Mouse (Mus musculus) midbrain, embryonic 16.5 days (tissue): ENCODE measurements around the gene Actr10. TPM values are rescaled to one million over a fixed set of nuclear protein-coding genes. Genes with fewer than 3 reads are reported as not detected.

Experiments
- ATAC-seq: fragments of 200-750 bp; cut with Nextera tagmentation; 2 replicates; pipeline ENCODE4 v1.8.0; 2017; ENCODE audit warnings: moderate TSS enrichment
- H3K27ac ChIP-seq: fragments of 300-500 bp; sonication (generic); 2 replicates; pipeline ENCODE4 v1.5.1; 2014; ENCODE audit warnings: mild to moderate bottlenecking, low read length, mixed read lengths
- H3K27me3 ChIP-seq: fragments of 300-500 bp; sonication (generic); 2 replicates; pipeline ENCODE4 v1.6.1; 2014; ENCODE audit warnings: low read depth, low read length, mixed read lengths; ENCODE audit not compliant: control insufficient read depth, insufficient read depth
- H3K36me3 ChIP-seq: fragments of 300-500 bp; sonication (generic); 2 replicates; pipeline ENCODE4 v1.6.1; 2014; ENCODE audit warnings: mild to moderate bottlenecking, low read length, moderate library complexity, mixed read lengths; ENCODE audit not compliant: control insufficient read depth, insufficient read depth
- H3K4me1 ChIP-seq: fragments of 300-500 bp; sonication (generic); 2 replicates; pipeline ENCODE4 v1.6.1; 2014; ENCODE audit warnings: mild to moderate bottlenecking, low read length, mixed read lengths; ENCODE audit not compliant: control insufficient read depth, insufficient read depth
- H3K4me2 ChIP-seq: fragments of 300-500 bp; sonication (generic); 2 replicates; pipeline ENCODE4 v1.6.1; 2014; ENCODE audit warnings: mild to moderate bottlenecking, low read length, mixed read lengths
- H3K4me3 ChIP-seq: fragments of 300-500 bp; sonication (generic); 2 replicates; pipeline ENCODE4 v1.5.1; 2014; ENCODE audit warnings: low read depth, mild to moderate bottlenecking, low read length, moderate library complexity, mixed read lengths
- H3K9ac ChIP-seq: fragments of 300-500 bp; sonication (generic); 2 replicates; pipeline ENCODE4 v1.6.1; 2014; ENCODE audit warnings: low read depth, low read length, mixed read lengths
- H3K9me3 ChIP-seq: fragments of 300-500 bp; sonication (generic); replicated peaks from 2 replicates; pipeline ENCODE4 v1.6.1; 2014; ENCODE audit warnings: mild to moderate bottlenecking, low read length, mixed read lengths; ENCODE audit not compliant: control insufficient read depth, poor library complexity, severe bottlenecking
- WGBS: fragments of 180-500 bp; shearing (Covaris S2); extraction: QIAGEN DNeasy Blood & Tissue Kit; methylation state at CpG from one replicate; pipeline ENCODE4 v1.1.7; 2014; 5-methylcytosine and 5-hydroxymethylcytosine counted together
- polyA plus RNA-seq: library from polyadenylated mRNA; unstranded; fragments of >200 nt; fragmentation: Nextera tagmentation; extraction: Ambion mirVana; gene quantifications from 2 replicates; pipeline ENCODE4 v1.2.1, GENCODE M21; 2015

Actr10 gene
- polyA plus RNA-seq, 1 experiment from 2014 or later, result 180 TPM

DNA sequence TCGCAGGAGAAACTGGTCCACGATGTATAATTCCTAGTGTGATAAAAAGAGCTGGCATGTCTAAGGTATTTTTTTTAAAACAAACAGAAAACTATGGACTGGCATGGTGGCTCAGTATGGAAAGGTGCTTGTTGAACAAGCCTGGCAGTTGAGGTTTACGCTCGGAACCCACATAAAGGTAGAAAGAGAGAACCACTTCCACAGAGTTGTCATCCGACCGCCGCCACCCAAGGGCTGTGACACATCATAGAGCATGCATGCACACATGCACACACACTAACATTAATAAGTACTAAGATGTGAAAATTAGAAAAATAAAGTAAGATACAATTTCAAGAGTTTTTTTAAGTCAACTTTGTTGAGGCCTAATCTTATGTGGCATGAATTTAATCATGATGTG lies 3.1 kb downstream of the Actr10 start:
- H3K27ac ChIP-seq, result no peak overlapping the region
- peaks cover 3% of the 10 kb centered on the region for H3K4me1 ChIP-seq
- no peak for ATAC-seq
- peaks cover 17% of the 10 kb centered on the region for H3K36me3 ChIP-seq
- no peaks in the 10 kb centered on the region for H3K9me3 ChIP-seq
- H3K4me2 ChIP-seq, result no peak overlapping the region
- H3K27me3 ChIP-seq, result no peaks in the 10 kb centered on the region
- 97% methylated on average over 7 of the region's 7 CpGs for WGBS
- no peak overlapping the region for H3K9ac ChIP-seq
- no peak overlapping the region for H3K4me3 ChIP-seq

DNA sequence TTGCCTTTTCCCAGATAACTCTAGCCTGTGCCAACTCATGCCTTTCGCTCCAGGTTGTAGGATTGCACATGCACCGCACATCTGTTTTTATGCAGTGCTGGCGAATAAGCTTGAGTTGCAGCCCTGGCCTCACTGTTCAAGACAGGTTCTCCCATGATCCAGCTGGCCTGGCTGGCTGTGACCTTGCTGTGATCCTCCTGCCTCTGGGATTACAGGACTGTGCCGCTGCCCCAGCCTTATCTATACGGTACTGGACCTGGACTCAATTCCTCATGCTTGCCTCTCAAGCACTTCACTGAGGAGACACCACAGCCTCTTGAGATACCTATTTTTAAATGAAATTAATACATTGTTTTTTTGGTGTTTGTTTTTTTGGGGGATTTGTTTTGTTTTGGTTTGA lies 6.5 kb downstream of the Actr10 start:
- Histone ChIP-seq H3K4me1 (no peaks in the 10 kb centered on the region; the same call in 1 of the 2 replicates), H3K4me2 (no peak overlapping the region), H3K9me3 (no peaks in the 10 kb centered on the region), H3K36me3 (peaks cover 22% of the 10 kb centered on the region), H3K27ac (no peak overlapping the region), H3K27me3 (no peaks in the 10 kb centered on the region), H3K4me3 (no peak overlapping the region), H3K9ac (no peak overlapping the region)
- no peak for ATAC-seq
- WGBS, result 93% methylated on average over 5 of the region's 5 CpGs

DNA sequence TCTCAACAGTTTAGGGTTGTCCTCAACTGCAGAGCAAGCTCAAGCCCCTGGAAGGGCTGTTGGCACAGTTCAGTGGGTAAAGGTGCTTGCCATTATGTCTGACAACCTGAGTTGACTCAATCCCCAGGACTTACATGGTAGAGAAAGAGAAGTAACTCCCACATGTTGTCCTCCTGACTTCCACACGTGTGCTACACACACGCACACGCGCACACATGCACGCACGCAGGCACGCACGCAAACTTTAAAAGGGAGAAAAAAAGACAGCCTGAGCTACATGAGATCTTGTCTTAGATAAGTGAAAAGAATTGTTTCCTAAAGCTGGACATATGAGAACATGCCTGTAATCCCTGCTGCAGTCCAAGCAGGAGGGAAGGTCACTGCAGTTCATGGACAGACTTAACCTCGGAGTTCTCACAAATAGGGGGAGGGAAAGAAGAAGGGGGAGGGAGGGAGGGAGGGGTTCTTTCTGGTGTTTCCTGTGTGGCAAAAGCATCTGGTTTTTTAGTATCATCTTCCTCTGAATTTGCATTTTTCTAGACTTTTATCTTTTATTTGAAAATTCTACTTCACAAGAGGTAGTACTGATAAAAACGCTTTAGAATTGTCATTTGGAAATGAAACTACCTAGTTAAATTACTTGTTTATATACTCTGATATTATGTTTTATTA lies 9.1 kb downstream of the Actr10 start:
- no peaks in the 10 kb centered on the region for H3K9me3 ChIP-seq
- peaks cover 29% of the 10 kb centered on the region for H3K36me3 ChIP-seq
- H3K27me3 ChIP-seq, result no peaks in the 10 kb centered on the region
- no peak overlapping the region for H3K27ac ChIP-seq
- no peaks in the 10 kb centered on the region for H3K4me1 ChIP-seq
- ATAC-seq, result no peak
- H3K9ac ChIP-seq, result no peak overlapping the region
- H3K4me3 ChIP-seq, result no peak overlapping the region
- no peak overlapping the region for H3K4me2 ChIP-seq
- WGBS, result 98% methylated on average over 10 of the region's 10 CpGs

DNA sequence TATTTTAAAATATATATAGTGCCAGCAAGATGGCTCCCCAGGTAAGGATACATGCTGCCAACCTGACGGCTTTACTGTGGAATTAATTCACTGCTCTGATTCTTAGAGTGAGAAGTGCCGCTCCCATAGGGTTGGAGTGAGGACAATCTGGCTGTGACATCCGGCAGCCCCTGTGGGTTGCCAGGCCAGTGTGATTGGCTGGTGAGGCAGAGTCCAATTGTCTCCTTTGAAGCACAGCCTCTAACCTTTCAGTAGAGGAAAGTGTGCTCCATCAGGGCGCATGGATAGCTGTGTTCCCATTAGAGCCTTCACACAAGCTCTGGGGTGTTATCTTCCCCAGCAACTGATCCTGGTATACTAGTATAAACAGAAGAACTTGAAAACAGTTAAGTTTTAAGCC lies 21.0 kb downstream of the Actr10 start:
- ATAC-seq, result no peak
- Histone ChIP-seq H3K4me2 (no peak overlapping the region), H3K27ac (no peak overlapping the region), H3K9ac (no peak overlapping the region), H3K27me3 (no peaks in the 10 kb centered on the region), H3K4me1 (no peaks in the 10 kb centered on the region), H3K4me3 (no peak overlapping the region), H3K36me3 (peaks cover 42% of the 10 kb centered on the region), H3K9me3 (no peaks in the 10 kb centered on the region)
- 90% methylated on average over 4 of the region's 4 CpGs for WGBS

DNA sequence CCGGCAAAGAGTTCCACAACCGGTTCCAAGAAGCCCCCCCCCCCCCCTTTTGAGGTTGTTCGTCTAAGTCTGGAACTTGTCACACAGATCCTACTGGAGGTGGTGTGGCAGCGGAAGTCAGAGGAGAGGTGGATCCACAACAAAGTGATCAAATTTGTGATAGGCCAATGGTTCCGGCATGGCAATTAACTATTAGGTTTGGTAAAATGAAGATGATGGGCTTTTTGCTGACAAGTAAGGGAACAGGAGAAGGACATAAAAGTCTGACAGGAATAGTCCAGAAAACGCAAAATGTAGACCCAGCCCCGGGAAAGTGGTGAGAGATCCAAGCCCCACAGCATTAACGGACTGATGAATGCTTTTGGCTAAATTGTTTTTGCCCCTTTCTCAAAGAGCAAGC lies 29.9 kb downstream of the Actr10 start:
- peaks cover 5% of the 10 kb centered on the region for H3K4me1 ChIP-seq
- H3K9ac ChIP-seq, result peak overlapping the region; percentile 70
- H3K27ac ChIP-seq, result peak overlapping the region; percentile 86
- H3K4me3 ChIP-seq, result peak overlapping the region; percentile 54
- peak overlapping the region; percentile 63 for H3K4me2 ChIP-seq
- H3K27me3 ChIP-seq, result no peaks in the 10 kb centered on the region
- 40% methylated on average over 8 of the region's 8 CpGs for whole genome bisulfite sequencing
- H3K9me3 ChIP-seq, result no peaks in the 10 kb centered on the region
- H3K36me3 ChIP-seq, result peaks cover 10% of the 10 kb centered on the region
- no peak for ATAC-seq

DNA sequence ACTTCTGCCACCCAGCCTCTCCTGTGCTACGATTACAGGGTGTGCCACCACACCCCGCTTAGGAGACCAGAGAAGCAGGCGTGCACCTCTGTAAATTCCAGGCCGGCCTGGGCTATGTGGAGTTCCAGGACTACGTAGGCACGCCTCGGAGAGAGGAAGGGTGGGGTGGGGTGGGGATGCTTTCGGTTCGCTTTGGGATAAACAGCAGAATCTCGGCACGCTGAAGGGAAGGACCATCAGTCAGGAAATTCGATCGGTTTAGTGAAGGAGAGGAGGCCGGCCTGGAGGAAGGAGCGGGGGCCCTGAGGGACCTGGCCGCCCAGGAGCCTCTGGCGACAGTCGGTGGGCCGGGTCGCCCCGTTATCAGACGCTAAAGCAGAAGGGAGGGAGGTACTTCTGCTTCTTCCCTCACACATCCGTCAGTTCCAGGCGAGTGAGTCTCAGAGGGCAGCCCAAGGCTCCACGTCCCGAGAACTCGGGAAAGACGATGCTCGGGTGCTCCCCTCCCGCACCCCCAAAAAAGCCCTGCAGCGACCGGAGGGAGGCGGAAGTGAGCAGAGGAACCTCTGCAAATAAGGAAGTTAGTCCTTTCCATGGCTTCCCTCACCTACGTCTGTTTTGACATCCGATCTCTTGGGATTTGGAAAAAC lies 30.6 kb downstream of the Actr10 start:
- Histone ChIP-seq H3K36me3 (peaks cover 7% of the 10 kb centered on the region), H3K4me2 (peak overlapping the region; percentile 63), H3K27me3 (no peaks in the 10 kb centered on the region), H3K4me3 (peak overlapping the region; percentile 54), H3K9ac (peak overlapping the region; percentile 70), H3K4me1 (peaks cover 5% of the 10 kb centered on the region), H3K9me3 (no peaks in the 10 kb centered on the region), H3K27ac (peak overlapping the region; percentile 86)
- ATAC-seq, result peak; percentile 81
- under 1% methylated on average over 35 of the region's 35 CpGs for WGBS

DNA sequence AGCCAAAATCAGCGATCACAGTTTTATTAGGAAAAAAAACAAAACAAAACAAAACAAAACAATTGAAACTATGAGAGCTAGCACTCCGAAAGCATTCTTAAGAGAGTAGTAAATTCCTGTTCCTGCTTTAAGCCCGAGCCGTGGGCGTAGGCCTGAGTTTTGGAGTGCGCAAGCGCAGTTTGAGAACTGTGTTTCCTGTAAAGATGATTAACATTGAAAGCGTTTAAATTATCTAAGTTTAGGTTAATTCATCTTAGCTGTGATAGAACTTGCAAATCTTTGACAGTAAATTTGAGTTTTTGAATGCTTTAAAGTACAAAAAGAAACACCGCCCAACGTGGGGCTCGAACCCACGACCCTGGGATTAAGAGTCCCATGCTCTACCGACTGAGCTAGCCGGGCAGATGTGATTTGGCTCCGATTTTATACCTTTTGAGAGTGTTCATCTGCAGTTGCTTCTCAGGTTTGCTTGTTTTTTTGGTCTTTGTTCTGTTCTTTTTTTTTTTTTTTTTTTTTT lies 31.2 kb downstream of the Actr10 start:
- peak overlapping the region; percentile 70; the same call in 1 of the 2 replicates for H3K9ac ChIP-seq
- peaks cover 8% of the 10 kb centered on the region for H3K4me1 ChIP-seq
- no peaks in the 10 kb centered on the region for H3K27me3 ChIP-seq
- H3K27ac ChIP-seq, result peak overlapping the region; percentile 86
- WGBS, result 0% methylated on average over 15 of the region's 15 CpGs
- H3K36me3 ChIP-seq, result peaks cover 2% of the 10 kb centered on the region; the same call in 1 of the 2 replicates
- H3K4me2 ChIP-seq, result peak overlapping the region; percentile 63
- ATAC-seq, result peak; percentile 77
- no peaks in the 10 kb centered on the region for H3K9me3 ChIP-seq
- peak overlapping the region; percentile 54 for H3K4me3 ChIP-seq

DNA sequence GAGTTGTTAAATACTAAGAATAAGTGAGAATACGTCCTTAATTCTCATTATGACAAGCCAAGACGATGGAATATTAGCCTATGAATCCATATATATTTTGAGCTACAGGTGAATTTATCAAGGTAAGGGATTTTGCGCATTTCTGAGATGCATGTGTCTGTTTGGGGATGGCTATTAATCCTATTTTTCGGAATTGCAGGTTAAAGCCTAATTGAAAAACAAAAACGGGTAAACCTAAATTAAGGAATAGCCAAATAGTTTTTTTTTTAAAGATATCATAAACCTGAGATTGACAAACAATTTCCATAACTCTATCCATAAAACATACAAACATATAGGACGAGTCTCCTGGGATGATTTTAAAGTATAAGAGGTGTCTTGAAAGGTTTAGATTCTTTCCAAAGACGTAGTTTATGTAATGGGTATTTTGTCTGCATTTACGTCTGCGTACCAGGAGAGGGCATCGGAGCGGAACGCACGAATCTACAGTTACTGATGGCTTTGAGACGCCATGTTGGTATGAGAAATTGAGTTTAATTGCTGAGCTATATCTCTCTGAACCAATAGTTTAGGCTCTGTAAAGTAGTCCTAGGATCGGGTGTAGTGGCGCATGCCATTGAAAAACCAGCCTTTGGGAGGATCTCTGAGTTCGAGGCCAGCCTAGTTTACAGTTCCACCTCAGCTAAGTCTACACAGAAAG lies 32.0 kb downstream of the Actr10 start:
- Histone ChIP-seq H3K4me3 (peak overlapping the region; percentile 37), H3K4me1 (peaks cover 8% of the 10 kb centered on the region), H3K9me3 (no peaks in the 10 kb centered on the region), H3K4me2 (peak overlapping the region; percentile 49), H3K9ac (no peak overlapping the region), H3K27me3 (no peaks in the 10 kb centered on the region), H3K27ac (peak overlapping the region; percentile 80), H3K36me3 (no peaks in the 10 kb centered on the region)
- WGBS, result 4% methylated on average over 17 of the region's 17 CpGs
- peak; percentile 6; the same call in 1 of the 2 replicates for ATAC-seq
